Mouse (Mus musculus) adrenal gland, postnatal 10 days (tissue): Measurements from ENCODE around the gene Ptprt. TPM values are rescaled to one million over a fixed set of nuclear protein-coding genes. Genes with fewer than 3 reads are reported as not detected.

Source experiments
- DNase-seq: peaks from one replicate; pipeline ENCODE4 v3.0.0; 2021; ENCODE audit warnings: mixed read lengths
- total RNA-seq, 2 experiments: library from RNA; stranded (reverse); gene quantifications; 2 replicates each; pipeline ENCODE4 v1.2.3; 2021

Ptprt gene
- total RNA-seq, 2 experiments from 2014 or later: 0.99 to 1.4 TPM

DNA sequence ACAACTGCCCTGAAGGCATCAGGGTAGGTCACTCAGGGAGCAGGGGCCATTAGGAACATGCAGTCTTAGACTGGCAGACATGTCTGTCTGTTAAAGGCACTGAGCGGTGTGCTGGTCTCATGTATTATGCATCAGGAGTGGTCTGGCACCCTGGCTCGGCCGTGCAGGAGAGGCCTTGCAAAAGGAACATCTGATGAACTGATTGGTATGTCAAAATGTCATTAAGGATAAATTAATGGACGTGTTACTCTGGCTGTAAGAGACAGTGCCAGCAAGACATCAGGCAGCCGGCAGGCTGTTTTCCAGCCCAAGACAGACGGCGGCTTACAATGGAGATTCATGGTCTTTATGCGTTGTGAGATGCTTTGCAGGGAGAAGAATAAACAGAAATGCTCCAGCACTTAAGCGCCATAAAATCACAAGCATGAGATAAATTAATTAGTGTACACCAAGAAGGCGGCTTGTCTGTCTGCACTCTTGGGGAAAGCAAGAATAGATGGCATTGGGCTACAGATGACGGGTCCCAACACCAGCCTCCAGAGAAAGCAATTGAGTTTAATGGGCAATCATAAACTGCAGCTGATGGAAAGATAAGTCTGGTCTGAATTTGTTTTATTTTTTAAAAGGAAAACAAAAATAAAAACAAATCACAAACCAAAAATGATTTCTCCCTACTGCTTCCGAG lies 992.5 kb downstream of the Ptprt start:
- no peak for DNase-seq

DNA sequence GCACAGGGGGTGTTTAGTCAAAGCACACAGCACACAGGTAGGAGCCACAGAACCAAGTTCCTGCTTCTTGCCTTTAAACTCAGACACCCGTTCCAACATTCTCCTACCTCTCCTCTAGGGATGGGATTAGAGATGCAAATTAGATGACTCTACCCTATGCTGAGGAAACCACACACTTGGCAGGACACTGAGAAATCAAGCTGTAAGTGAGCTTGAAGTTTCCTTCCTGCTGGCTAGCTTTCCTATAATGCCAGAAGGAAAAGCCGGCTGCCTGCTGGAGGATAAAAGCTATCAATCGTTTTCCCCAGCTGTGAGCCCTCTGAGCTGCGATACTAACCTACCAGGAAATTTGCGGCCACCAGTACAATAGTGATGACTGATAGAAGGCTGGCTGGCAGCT lies 999.0 kb downstream of the Ptprt start:
- DNase-seq: no peak

DNA sequence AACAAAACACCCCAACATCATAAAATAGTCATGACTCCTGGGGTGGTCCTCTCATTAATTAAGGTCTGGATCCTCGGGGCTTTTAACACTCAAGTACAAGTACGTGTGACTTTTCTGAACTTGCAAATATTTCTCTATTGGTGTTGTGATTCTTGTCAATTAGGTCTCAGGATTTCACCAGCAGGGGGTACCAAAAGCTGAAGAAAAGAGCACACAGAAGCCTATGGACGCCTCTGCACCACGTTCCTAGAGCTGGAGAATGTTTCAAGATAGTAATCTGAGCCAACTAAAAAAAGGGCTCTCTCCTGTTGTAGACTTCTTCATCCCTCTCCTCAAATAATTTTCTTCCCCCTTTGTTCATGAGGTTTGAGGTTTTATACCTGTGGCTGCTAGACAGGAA lies 1000.1 kb downstream of the Ptprt start:
- peak; percentile 18 for DNase-seq

DNA sequence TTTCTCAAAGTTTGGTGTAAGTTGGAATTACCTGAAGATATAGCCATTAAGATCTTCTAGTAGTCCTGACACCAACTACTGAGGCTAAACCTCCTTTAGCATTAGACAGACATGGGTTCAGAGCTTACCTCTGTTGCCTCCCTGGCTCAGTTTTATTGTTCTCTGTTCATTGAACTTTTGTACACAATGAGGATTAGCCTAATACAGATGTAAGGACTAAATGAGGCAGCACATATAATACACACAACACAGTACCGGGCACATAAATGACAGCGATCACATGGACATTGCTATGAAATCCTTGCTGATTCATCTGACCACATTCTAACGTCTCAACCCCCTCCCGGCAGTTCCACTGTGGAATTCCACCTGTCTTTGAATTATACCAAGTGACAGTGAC lies 1003.9 kb downstream of the Ptprt start:
- no peak for DNase-seq

DNA sequence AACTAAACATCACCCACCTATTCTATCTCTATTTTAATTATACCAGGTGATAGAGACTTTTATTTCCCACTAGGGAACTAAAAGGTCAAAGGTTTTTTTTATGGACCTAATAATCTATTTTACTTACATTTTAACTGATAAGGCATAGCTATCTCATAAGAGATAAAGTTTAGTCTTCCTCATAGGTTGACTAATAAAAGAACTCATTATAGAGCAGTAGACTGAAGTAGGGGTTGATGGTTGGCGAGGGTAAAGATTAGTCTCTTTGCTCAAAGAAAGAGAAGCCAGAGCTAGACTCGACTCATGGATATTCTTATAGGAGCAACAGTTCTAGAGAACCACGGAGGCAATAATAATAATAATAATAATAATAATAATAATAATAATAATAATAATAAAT lies 1004.3 kb downstream of the Ptprt start:
- no peak for DNase-seq

DNA sequence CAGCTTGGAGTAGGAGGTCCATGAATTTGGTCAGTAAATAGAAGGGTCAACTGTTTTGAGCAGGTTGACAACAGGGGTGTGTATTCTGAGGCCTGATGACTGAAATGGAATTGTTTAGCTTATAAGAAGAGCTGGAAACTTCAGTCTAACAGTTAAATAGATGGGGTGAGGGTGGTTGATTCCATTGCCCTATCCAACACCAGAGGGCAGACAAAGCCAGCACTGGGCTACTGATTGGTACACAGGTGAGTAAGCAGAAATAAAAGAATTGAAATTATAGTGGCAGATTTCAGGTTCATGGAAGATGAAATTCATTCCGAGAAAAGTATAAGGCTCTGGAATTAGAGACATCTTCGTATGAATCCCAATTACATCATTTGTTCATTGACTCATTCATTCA lies 1020.1 kb downstream of the Ptprt start:
- DNase-seq: no peak

DNA sequence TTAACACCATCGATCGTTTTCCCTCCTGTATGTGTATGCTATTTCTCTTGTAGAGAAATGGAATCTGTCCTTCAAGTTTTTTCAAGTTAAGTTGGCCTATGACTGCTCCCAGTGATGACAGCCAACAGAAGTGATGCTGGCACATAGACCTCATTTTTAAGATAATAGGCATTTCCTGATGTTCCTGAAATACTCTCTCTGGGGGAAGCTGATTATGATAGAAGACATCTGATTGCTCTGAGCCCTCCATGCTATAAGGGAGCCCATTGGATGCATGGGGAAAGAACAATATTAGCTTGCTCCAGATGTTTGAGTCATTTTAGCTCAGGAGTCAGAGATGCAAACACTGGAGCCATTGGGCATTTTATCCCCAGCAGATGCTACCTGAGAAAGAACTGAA lies 1026.9 kb downstream of the Ptprt start:
- DNase-seq: no peak

DNA sequence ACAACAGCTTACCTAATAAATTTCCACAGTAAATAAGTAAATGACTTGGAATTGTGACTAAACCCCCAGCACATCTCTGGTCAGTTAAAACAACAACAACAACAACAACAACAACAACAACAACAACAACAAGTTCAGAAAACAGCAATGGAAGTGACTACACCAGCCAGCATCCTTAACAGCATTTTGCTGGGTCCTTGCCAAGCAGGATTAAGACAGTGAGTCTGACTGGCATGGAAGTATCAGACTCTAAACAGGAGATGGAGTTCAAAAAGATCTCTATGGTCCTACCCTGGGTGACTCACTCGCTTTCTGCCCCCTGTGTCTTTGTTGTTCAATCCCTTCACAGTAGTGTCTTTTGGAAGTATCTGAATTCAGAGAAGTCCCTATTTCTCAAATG lies 1035.1 kb downstream of the Ptprt start:
- DNase-seq: no peak

DNA sequence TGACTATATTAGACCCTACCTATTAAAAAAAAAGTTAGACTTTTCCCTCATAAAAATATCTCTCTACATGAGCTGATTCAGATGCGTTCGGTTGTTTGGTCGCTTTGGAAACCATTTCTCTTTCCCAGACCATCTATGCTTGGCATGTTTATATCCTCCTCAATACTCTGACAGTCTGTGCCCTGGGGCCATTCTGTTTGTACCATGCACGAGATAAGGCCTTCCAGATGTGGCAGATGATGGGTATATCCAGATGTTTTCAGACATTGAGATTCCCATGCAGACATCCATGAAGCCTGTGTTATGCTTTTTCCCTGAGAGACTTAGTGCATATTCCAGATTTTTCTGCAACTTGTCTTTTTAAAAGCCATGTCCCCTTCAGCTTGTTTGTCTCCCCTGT lies 1052.5 kb downstream of the Ptprt start:
- no peak for DNase-seq

DNA sequence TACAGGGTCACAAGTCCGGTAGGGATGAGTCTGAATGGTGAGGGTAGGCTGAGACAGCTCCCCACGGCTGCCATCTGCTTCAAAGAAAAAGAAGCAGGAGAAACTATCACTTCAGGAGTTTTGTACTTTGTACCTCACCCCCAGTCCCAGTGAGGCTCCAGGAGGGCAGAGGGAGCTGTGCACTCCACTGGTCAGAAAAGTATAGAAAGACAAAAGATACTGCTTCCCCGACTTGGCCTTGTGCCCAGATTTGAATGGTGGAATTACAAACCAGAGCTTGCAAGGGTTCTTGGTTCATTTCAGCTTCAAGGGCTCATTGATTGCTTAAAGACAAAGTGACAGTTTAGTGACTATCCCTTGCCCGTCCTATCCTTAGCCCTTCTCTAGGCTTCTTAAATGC lies 1053.6 kb downstream of the Ptprt start:
- no peak for DNase-seq

DNA sequence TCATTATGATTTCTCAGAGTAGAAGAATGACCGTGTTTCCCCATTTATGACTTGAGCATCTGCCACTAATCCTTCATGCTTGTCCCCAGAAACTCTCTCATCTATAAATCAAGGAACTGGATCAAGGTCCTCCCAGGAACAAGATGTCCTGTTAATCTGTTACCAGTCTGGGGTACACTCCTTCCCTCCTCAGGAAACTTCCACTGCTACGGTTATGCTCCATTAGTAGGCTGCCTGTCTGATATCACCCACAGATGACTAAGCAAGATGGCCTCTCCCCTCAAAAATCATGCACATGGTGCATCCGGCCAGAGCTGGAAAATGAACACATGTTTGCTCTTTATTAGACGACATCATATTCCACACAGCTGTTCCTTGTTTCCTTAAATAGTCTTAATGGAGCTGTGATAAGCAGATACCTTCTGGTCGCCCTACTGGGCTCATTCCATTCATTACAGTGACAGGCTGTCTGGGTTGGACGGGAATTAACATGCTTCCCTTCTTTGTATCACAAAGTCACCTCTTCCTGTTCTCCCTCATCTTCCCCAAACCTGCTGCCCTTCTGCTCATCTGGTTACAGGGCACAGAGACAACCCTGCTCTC lies 1060.6 kb downstream of the Ptprt start:
- DNase-seq: no peak

DNA sequence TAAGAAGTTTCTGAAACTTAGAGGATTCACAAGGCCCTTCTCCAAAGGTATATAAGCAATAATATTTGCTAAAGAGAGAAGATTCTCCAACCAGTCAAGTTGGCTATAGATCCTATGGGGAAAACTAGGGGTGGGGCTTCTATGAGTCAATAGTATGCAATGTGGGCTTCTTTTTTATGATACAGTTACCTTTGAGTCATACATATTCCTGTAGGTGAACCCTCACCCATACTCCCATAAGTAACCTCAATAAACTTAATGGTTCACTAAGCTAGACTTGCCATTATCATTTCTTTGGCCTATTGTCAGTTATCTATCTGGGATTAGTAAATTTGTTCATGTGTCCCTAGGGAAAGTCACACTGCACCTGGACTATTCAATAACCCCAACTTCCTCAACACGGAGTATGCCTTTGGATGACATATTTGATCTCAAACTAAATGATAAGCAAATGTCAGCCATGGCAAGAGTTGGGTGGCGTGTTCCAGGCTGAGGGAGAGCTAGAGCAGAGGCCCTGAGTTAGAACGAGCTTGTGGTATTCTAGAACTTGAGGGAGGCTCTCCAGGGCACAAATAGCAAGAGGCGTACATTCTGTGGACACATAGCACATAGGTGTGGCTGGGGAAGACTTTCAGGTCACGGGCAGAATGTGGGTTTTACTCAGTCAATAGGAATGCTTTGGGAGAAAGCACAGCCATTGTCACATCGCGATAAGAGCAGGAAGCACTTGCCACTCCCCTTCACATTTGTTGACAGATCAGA lies 1067.4 kb downstream of the Ptprt start:
- no peak for DNase-seq

DNA sequence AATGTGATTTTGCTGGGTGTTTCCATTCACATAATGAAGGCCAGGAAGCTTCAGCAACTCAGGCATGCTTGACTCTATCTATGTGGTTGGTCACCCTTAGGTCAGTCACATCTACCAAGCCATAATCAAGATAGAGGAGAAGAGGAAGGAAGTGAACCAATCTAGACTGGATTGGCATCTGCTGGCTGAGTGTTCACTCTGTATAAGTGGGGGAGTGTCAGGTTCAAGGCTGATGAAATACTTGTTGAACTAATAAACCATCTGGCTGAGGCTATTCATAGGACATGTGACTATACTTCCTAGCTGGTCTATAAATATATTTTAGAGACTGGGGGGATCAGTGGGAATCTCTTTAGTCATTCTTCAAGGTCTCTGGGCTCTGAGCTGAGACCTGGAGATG lies 1086.5 kb downstream of the Ptprt start:
- no peak for DNase-seq

DNA sequence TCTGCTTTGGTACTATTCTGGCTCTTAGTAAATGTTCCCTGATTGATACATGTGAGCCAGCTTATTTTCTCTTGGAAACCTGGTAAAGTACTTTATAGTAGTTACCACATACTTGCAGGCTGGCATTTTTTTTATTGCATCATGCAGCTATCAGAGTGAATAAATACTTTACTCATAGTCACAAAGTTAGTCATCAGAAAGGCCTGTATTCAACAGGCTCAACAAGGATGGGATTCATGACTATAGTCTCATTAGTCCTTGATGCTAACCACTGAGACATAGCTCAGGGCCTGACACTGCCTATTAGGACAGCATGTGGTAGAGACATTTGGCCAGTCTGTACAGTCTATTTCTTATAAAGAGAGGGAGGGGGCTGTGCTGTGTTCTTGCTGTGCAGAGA lies 1088.7 kb downstream of the Ptprt start:
- DNase-seq: no peak

DNA sequence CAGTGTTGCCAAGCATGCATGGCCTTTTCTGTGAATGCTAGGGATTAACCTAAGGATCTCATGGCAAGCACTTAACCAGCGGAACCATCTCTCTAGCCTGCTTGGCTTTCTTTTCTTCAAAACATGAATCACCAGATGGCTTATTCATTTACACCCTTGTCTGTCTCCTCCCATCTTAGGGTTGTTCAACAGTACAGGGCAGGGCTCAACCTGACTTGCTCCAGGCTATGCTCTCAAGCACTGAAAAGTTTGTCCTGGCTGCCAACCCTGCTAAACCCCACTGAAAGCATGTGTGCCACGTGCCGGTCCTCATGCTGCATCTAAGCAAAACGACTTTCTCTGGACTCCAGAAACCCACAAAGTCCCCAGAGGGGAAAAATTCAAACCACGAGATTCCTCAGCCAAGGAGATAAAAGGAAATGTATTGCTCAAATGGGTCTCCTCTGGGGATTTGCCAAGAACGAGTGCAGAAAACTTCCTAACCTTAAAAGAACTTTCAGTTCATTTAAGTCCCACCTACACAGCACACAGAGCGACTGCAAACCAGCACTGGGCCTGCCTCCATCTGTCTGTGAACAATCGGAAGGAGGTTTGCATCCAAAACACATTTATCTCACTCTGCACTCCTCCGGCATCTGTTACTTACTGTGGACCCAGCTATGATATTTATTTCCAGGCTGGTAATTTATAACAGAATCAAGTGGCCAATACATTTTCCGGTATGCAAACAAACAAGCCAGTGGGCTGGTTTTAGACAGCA lies 1090.5 kb downstream of the Ptprt start:
- DNase-seq: peak; percentile 13

DNA sequence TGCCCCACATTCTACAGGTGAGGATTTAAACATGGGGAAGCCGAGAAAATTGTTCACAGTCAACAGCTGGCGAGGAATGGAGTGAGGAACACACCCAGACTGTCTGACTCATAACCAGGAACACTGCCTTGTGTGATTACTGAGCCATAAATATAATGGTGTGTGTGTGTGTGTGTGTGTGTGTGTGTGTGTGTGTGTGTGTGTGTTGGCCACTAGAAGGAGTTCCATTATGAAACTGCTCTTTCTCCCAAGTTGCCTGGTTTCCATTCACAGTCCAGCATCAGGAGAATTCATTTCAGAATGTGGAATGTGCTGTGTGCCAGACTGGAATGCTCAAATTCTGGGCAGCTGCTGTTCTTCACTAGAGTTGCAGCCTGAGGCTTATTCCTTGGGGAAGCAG lies 1099.4 kb downstream of the Ptprt start:
- no peak for DNase-seq

DNA sequence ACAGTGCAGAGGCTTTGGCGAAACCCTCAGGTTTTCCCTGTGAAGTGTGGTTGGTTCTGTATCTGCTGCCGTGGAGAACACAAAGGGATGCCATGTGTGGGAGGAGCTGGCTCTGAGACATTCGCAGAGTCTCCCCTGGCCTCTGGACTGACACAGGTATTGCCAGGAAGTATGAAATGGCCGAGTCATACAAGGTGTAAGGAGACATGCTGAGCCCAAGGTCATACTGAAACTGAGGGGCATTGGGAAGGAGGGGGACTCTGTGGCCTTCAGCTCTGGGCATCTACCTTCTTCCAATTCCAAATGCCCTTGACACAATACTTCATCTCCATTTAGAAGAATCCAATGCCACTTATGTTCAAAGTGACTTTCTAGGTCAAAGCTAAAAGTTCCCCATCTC lies 1103.1 kb downstream of the Ptprt start:
- no peak for DNase-seq

DNA sequence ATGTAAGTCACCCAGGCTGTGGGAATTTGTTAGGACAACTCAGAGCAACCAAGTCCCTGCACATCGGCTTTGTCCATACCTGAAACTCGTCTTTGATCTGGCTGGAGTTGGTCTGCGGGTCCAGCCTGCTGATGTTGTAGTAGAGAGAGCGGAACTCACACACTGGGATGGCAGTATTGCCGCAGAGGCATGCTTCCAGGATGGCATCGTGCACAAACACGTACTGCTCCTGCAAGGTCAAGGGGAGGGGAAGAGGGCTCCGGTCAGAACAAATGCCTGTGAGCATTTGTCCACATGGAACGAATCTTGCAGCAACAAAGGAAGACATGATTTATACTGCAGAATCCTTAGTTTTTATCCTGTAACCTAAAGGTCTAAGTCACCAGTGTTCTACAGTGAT lies 1107.3 kb downstream of the Ptprt start:
- DNase-seq: peak; percentile 23

DNA sequence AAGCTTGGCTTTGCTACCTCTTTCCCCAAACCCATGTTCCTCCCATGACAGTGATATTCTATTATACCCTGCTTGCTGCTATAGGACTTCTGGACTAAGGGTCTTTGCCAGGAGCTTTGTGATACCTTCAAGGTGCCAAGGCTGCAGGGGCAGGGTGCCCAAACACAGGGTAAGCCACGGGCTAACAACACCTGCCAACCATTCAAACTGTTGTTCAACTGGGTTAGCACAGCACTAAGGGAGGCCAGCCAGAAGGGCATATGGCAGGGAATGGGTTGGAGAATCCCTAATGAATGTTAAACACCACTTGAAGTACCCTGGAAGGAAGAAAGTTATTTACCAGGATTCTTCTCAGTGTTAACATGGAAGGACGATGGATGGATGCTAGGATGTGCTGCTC lies 1108.9 kb downstream of the Ptprt start:
- no peak for DNase-seq

DNA sequence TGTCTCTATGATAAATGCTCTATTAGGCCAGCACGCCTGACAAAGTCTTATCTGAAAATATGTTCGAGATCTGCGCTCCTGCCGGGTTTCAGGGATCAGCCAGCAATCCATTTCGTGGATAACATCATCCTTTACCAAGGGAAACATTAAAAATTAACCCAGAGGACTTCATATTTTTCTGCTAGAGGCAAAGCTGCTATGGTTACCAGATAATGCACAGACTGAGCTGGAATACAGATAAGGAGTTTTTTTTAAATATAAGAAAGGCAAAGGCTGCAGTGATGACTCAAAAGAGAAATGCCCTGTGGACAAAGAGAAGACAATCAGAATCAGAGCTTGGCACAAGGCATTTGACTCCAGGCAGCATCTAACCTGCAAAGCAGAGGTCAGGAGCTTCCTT lies 1111.4 kb downstream of the Ptprt start:
- DNase-seq: no peak

DNA sequence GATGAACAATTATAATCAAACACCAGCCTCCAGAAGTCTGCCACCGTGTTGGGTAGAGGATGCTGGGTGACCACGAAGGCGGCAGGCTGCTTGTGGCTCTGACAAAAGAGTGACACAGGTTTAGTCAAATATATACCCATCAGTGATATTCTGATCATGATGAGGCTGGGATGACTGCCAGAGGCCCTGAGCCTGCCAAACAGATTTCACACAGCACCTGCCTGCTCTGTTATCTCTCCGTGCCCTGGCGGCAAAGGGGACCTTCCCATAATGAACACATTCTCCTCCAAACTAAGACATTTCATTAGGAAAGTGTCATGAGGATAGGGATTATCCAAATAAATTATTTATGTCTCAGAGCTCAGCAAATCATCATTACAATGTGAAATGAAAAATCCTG lies 1113.6 kb downstream of the Ptprt start:
- DNase-seq: no peak

DNA sequence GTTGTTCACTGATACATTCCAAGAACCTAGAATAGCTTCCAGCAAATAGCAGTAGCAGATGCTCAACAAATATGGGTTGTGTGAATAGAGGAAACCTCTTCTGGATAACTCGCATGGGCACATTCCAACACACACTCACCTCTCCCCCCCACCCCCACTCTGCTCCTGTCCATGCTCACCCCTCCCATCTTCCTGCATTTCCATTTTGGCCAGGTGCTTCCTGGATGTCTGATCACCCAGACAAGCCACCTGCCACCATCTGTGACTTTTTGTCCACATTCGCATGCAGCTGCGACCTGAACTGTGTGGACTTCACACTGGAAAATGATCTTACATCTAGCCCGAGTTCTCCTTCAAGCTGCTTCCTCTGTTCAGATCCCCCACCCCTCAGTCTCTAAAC lies 1115.5 kb downstream of the Ptprt start:
- no peak for DNase-seq

DNA sequence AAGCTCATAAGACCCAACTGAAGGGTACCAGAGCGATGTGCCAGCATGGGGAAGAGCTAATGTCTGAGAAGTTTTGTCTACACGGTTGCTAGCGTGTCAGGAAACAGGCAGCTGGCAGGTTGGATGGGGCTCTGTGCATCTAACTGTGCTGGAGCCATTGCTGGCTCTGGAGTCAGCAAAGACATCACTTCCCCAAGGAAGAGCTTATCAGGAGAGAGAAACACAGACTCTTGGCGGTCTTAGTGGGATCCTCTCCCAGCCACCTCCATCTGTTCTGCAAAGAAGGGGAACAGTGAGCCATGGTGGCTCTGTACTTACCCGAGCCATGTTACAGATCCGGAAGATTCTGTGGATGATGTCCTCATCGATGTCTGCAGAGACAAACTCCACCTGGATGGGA lies 1126.8 kb downstream of the Ptprt start:
- DNase-seq: no peak
